Mouse (Mus musculus) forebrain, embryonic 10.5 days (tissue): ENCODE measurements at regions not wholly inside any gene's neighbourhood (a gene's known extent, or its start where the extent isn't known, plus 50 kb on each side); places are given as distances from the start of the nearest gene placed in this dataset.

Experiments used
- DNase-seq: peaks from one replicate; pipeline ENCODE4 v3.0.0-alpha.2; 2017; ENCODE audit warnings: low spot score; ENCODE audit errors: extremely low spot score
- H3K27ac ChIP-seq: fragments of 300-500 bp; sonication (generic); 2 replicates; pipeline ENCODE4 v1.5.1; 2016; ENCODE audit warnings: mild to moderate bottlenecking
- H3K27me3 ChIP-seq: fragments of 300-500 bp; sonication (generic); 2 replicates; pipeline ENCODE4 v1.6.1; 2016; ENCODE audit warnings: mild to moderate bottlenecking; ENCODE audit not compliant: poor library complexity, severe bottlenecking
- H3K36me3 ChIP-seq: fragments of 300-500 bp; sonication (generic); replicated peaks from 2 replicates; pipeline ENCODE4 v1.6.1; 2016; ENCODE audit warnings: mild to moderate bottlenecking, moderate library complexity
- H3K4me1 ChIP-seq: fragments of 300-500 bp; sonication (generic); 2 replicates; pipeline ENCODE4 v1.6.1; 2016
- H3K4me3 ChIP-seq: fragments of 300-500 bp; sonication (generic); 2 replicates; pipeline ENCODE4 v1.5.1; 2016; ENCODE audit warnings: mild to moderate bottlenecking, moderate library complexity
- H3K9me3 ChIP-seq: fragments of 300-500 bp; sonication (generic); 2 replicates; pipeline ENCODE4 v1.6.1; 2016; ENCODE audit warnings: mild to moderate bottlenecking, moderate library complexity
- WGBS: fragments of 180-500 bp; shearing (Covaris S2); methylation state at CpG from one replicate; pipeline ENCODE4 v1.1.7; 2016; 5-methylcytosine and 5-hydroxymethylcytosine counted together

DNA sequence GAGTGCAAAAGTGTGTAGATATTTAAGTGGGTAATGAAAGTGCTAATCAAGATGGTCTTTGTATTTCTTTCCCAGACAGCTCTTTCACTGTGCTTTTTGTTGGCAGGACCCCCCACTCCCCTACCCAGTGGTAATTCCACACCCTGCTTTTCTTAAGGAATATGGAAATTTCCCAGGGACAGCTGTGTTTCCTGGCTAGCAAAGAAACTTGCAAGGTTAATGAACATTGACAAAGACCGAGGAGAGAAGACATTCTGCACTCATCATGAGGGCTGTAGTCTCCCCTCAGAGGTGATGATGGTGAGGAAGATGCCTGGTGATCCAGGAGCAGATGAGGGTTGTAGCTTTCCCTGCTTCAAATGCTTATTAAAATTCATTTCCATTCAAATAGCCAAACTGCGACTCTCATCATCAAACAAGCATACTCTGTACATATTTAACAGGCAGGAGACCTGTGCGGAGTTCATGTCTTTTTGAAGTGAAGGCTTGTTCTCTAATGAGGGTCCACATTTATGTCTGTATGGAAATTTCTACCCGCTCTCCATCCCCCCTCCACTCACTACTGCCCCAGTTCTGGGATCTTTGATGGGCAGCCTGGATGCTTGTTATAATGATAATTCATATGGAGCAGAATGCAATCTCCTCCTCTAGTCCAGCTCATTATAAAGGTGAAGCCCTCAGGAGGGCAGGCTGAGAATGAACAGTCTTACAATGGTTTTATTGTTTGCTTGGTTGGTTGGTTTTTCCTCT, 364.1 kb upstream of the Camk1g start:
- H3K4me1 ChIP-seq: peaks cover 50% of the 10 kb centered on the region
- WGBS: 51% methylated on average over 4 of the region's 4 CpGs
- no peak for DNase-seq

DNA sequence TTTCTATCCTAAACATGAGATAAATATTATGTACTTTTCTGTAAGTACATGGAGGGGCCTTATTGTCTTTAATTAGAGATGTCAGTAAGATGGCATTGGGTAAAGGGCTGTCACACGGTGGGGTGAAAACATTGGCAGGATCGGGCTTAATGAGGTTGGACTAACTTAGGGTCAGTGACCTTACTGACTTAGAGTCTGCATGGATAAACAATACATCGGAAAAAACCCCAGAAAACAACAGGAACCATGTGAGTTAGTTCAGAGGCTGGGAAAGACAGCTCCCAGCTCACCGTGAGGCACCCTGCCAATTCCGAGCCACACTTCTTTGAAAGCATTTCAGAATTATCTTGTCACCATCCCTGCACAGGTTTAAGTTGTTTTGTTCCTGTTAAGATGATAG, 363.3 kb upstream of the Camk1g start:
- peaks cover 27% of the 10 kb centered on the region for H3K27me3 ChIP-seq
- peaks cover 50% of the 10 kb centered on the region for H3K4me1 ChIP-seq
- H3K4me3 ChIP-seq: no peak overlapping the region
- H3K9me3 ChIP-seq: no peaks in the 10 kb centered on the region
- WGBS: 1% methylated on average over 5 of the region's 5 CpGs
- H3K36me3 ChIP-seq: no peaks in the 10 kb centered on the region
- DNase-seq: no peak
- H3K27ac ChIP-seq: no peak overlapping the region

More for the DNA sequence above, 364.1 kb upstream of the Camk1g start:
- no peaks in the 10 kb centered on the region for H3K9me3 ChIP-seq
- H3K36me3 ChIP-seq: no peaks in the 10 kb centered on the region
- H3K27ac ChIP-seq: no peak overlapping the region
- no peak overlapping the region for H3K4me3 ChIP-seq
- peaks cover 26% of the 10 kb centered on the region for H3K27me3 ChIP-seq

DNA sequence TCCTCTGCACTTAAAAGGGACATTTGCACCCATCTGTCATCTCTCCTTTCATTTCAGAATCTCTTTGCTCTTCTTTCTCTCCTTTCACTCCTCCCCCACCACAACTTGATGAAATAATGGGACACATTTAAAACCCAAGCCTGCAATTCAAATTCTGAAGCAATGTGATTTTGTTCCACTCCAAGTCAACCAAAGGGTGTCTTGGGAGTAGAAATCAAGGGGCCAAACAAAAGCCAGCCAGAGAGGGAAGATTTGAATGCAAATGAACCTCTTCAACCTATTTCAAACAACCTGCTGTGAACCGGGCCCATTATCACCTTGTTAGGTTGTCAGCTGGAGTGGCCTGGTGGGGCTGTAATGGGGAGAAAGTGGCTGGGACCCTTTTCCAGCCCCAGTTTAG, 362.0 kb upstream of the Camk1g start:
- H3K4me3 ChIP-seq: no peak overlapping the region
- no peaks in the 10 kb centered on the region for H3K9me3 ChIP-seq
- H3K27me3 ChIP-seq: peaks cover 29% of the 10 kb centered on the region
- no peak for DNase-seq
- WGBS: 6% methylated on average over 1 of the region's 1 CpGs
- no peak overlapping the region for H3K27ac ChIP-seq
- H3K4me1 ChIP-seq: peaks cover 50% of the 10 kb centered on the region
- H3K36me3 ChIP-seq: no peaks in the 10 kb centered on the region

DNA sequence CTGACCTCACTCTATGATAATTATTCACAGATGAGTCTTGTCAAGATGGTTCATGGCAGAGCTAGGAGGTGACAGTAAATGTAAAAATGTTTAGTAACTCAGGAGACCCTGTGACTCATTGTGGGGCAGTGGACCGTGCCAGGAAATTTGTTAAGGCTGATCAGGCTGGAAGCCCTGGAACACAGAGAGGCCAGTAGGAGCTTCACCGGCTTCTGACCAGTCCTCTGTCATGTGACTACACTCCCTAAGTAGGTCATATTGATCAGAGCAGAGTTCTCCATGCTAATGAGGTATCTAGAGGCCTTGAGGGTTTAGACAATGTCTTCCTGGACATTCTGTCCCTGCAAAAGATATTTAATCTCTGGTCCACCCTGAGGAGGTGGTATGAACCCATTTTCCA, 351.8 kb upstream of the Camk1g start:
- peaks cover 20% of the 10 kb centered on the region for H3K4me1 ChIP-seq
- no peaks in the 10 kb centered on the region for H3K36me3 ChIP-seq
- H3K27ac ChIP-seq: no peak overlapping the region
- peaks cover 30% of the 10 kb centered on the region; the same call in 1 of the 2 replicates for H3K27me3 ChIP-seq
- WGBS: 70% methylated on average over 2 of the region's 2 CpGs
- H3K9me3 ChIP-seq: no peaks in the 10 kb centered on the region; the same call in 1 of the 2 replicates
- no peak overlapping the region for H3K4me3 ChIP-seq
- no peak for DNase-seq

DNA sequence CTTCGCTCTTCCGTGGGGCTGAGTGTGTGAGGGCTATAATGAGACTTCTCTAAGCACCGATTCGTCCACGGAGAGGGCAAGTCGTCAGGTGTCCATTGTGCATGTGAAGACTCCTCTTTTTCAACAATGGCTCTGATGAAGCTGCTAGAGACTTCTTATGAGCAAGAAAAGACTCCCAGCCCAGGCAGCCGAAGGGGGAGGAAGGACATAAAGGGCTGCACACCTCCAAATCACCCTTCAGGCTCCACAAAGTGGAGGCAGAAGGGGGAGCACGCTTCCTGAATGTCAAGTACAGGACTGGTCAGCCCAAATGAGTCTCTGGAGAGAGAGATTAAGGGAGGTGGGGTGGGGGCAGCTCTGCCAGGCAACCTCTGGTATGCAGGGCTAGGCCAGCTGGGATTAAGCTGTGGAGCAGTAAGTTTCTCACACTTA, 350.3 kb upstream of the Camk1g start:
- H3K27ac ChIP-seq: 0 out of 2 replicates have a peak overlapping the region, but pooled peaks have one; percentile 33
- DNase-seq: no peak

DNA sequence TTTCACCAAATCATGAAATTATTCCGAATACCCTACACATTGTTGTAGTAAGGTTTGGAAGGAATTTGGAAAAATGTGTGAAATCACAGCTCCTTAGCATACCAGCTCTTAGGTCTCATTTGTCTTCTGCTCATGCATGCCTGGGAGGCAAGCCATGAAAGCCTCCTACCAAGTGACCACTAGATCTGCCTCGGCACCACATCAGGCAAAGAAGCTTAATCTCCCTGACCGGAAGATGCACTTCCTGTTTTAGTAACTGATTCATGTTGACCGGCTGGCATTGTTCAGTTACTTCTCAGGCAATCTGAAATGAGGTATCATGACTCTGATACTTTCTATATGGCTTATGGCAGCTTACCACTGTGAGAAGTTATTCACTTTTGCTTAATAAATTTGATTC, 345.2 kb upstream of the Camk1g start:
- DNase-seq: no peak
- Histone ChIP-seq H3K27ac (no peak overlapping the region), H3K4me1 (peaks cover 7% of the 10 kb centered on the region), H3K4me3 (no peak overlapping the region), H3K9me3 (no peaks in the 10 kb centered on the region), H3K27me3 (peaks cover 19% of the 10 kb centered on the region; the same call in 1 of the 2 replicates), H3K36me3 (no peaks in the 10 kb centered on the region)
- 83% methylated on average over 4 of the region's 4 CpGs for WGBS

More for the DNA sequence above, 350.3 kb upstream of the Camk1g start:
- WGBS: 23% methylated on average over 8 of the region's 8 CpGs
- Histone ChIP-seq H3K4me3 (no peak overlapping the region), H3K4me1 (peaks cover 20% of the 10 kb centered on the region), H3K36me3 (no peaks in the 10 kb centered on the region), H3K9me3 (no peaks in the 10 kb centered on the region; the same call in 1 of the 2 replicates), H3K27me3 (peaks cover 30% of the 10 kb centered on the region; the same call in 1 of the 2 replicates)

DNA sequence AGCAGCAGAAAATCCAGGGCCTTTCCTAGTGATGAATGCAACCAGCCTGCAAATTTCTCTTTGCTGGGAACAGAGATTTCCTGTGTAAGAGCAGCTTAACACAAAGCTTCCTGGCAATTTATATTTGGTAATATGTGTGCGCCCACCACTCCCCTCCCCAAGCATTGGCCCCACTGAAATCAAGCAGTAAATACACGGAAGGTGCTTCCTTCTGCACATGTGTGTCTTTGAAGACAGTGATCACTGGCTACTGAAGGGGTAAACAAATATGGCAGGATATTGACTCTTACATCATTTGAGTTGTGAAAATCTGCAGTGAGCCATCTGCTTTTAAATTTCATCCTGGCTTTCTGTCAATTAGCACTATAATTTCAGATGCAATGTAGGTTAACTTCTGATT, 344.5 kb upstream of the Camk1g start:
- 88% methylated on average over 2 of the region's 2 CpGs for WGBS
- no peaks in the 10 kb centered on the region for H3K9me3 ChIP-seq
- H3K36me3 ChIP-seq: no peaks in the 10 kb centered on the region
- H3K4me3 ChIP-seq: no peak overlapping the region
- no peaks in the 10 kb centered on the region for H3K4me1 ChIP-seq
- DNase-seq: no peak
- peaks cover 15% of the 10 kb centered on the region; the same call in 1 of the 2 replicates for H3K27me3 ChIP-seq
- no peak overlapping the region for H3K27ac ChIP-seq

DNA sequence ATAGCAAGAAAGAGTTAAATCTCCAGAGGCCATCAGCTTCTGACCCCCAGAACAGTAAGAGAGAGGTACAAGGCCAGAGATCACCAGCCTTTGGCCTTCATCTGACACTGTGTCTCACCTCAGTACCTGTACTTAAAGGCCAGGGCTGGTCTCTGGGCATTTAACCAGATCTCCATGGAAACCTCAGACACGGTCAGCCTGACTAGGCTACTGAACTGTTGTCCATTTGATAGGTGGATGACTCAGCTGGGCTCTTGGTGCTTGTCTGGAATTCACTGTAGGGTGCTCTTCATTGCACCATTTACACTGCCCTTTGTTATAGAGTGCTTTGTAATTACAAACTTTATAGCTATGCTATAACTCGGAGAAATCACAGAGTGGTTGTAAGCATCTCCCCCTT, 335.1 kb upstream of the Camk1g start:
- H3K27me3 ChIP-seq: peaks cover 61% of the 10 kb centered on the region
- no peaks in the 10 kb centered on the region for H3K36me3 ChIP-seq
- H3K4me3 ChIP-seq: no peak overlapping the region
- 30% methylated on average over 2 of the region's 2 CpGs for whole genome bisulfite sequencing
- no peak overlapping the region for H3K27ac ChIP-seq
- peaks cover 21% of the 10 kb centered on the region for H3K4me1 ChIP-seq
- no peaks in the 10 kb centered on the region for H3K9me3 ChIP-seq
- no peak for DNase-seq

DNA sequence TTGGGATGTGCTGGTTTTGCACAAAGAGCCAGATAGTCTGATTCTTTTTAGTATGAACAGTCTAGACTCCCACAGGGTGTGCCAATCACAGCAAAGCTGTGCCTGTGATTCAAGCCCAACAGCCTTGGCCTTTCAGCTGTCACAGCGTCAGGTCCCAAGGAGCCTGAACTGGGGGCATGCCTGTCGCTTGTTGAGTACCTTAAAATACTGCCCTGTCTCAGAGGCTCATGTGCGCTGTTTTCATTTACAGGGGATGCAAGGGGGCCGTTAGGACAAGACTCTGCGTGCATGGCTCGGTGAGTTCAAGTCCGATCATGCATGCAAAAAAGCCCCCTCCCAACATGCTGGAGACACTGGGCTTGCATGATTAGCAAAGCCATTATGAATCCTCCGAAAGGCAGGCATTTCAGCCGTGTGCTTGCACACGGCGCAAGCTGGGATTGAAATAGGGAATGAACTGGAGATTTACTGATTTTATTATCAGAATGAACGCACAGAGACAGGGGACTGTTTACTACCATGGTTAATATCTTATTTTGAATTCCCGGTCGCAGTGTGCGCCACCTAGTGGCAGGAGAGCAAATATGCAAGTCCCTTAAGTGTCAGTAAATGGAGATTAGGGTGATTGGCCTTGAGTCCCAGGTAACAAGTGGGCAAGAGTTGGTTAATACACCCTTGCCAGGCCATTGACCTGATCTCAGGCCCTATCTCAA, 332.8 kb upstream of the Camk1g start:
- H3K4me3 ChIP-seq: peak overlapping the region; percentile 47
- H3K4me1 ChIP-seq: peaks cover 21% of the 10 kb centered on the region
- no peaks in the 10 kb centered on the region for H3K36me3 ChIP-seq
- H3K27me3 ChIP-seq: peaks cover 67% of the 10 kb centered on the region
- DNase-seq: peak; percentile 61
- peak overlapping the region; percentile 2; the same call in 1 of the 2 replicates for H3K27ac ChIP-seq
- no peaks in the 10 kb centered on the region for H3K9me3 ChIP-seq
- 29% methylated on average over 15 of the region's 15 CpGs for WGBS

DNA sequence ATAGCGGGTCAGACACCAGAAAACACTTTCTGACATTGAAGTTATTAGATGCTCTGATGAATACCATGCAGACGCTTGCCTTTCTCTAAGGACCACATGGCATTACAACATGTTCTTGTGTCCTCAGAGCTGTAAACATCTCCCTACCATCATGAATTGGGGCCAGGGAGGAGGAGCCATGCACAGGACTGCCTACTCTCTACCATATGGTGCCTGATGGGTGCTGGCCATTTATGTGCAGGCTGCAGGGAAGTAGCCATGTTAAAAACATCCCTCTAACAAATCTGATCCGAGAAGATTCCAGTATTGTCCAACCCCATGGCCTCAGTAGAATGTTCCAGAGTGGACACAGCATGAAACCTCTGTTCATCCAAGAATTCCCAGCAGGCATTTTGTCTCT, 330.1 kb upstream of the Camk1g start:
- Histone ChIP-seq H3K27ac (no peak overlapping the region), H3K4me3 (no peak overlapping the region), H3K36me3 (no peaks in the 10 kb centered on the region), H3K27me3 (peaks cover 47% of the 10 kb centered on the region), H3K4me1 (peaks cover 17% of the 10 kb centered on the region), H3K9me3 (no peaks in the 10 kb centered on the region)
- 82% methylated on average over 3 of the region's 3 CpGs for WGBS
- DNase-seq: no peak

DNA sequence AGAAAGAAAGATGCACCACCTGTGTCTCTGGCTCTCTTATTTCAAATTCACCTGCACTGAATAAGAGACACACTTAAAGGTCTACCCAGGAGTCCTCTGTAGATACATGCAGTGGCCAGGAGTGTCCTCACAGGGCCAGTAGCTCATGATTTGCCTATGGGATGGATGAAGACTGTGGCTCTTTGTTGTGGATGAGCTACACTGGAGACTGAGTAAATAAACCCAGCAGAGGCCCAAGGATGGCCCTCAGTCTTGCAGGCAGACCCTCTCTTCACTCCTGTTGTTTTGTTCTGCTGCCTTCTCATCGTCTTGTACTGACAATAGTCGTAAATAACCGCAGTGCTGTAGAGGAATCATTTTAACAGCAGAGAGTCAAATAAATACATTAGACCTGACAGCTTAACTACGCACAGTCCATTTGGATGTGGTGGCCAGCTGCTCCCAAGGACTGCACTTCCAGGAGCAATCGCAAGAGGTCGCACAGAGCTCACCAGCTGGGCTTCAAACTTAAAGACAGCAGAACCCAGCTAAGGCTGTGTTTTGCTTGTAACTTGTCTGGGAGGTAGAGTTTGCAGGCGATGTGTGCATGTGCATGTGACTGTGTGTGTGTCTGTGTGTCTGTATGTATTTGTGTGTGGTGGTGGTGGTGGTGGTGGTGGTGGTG, 328.6 kb upstream of the Camk1g start:
- no peaks in the 10 kb centered on the region for H3K9me3 ChIP-seq
- WGBS: 21% methylated on average over 7 of the region's 7 CpGs
- H3K4me1 ChIP-seq: peaks cover 12% of the 10 kb centered on the region
- no peak overlapping the region for H3K4me3 ChIP-seq
- peaks cover 46% of the 10 kb centered on the region for H3K27me3 ChIP-seq
- no peaks in the 10 kb centered on the region for H3K36me3 ChIP-seq
- peak; percentile 54 for DNase-seq
- no peak overlapping the region for H3K27ac ChIP-seq

DNA sequence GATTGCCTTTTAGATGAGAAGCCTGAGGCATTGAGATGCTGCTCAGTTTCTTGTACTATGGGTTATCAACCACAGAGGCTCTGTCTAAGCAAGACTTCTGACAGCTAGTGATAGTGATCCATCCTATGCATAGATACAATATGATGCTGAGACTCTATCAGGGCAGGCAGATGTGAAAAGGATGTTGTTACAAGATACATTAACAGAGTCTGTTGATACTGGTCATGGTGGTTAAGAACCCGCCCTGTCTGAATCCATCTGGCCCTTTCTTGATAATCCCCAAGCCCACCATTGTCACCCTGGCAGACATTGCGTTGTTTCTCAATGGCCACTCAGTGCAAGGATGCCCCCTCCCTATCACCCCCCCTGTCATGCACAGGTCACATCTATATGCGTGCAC, 327.8 kb upstream of the Camk1g start:
- DNase-seq: no peak

DNA sequence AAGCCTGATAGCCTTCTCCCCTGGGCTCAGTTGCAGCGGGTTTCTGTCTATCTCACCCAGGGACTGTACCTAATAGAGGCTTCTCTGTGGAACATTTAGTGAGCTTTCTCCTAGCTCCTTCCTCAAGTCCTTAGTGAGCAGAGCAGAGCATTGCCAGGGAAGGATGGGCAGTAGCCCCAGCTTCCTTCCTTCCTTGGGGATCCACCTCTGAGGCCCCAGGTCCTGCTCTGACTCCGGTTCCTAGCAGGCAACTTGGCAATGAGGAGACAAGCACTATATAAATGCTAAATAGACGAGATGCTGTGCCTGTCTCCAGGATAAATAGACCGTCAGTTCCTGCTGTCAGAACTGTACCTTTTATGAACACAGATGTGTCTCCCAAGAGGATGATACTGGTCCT, 326.9 kb upstream of the Camk1g start:
- Histone ChIP-seq H3K4me1 (peaks cover 6% of the 10 kb centered on the region), H3K36me3 (no peaks in the 10 kb centered on the region), H3K27me3 (peaks cover 36% of the 10 kb centered on the region), H3K4me3 (no peak overlapping the region), H3K27ac (no peak overlapping the region), H3K9me3 (no peaks in the 10 kb centered on the region)
- no peak for DNase-seq
- WGBS: 71% methylated on average over 4 of the region's 4 CpGs

More for the DNA sequence above, 327.8 kb upstream of the Camk1g start:
- H3K27me3 ChIP-seq: peaks cover 41% of the 10 kb centered on the region
- H3K4me3 ChIP-seq: no peak overlapping the region
- peaks cover 11% of the 10 kb centered on the region for H3K4me1 ChIP-seq
- no peaks in the 10 kb centered on the region for H3K36me3 ChIP-seq
- WGBS: 85% methylated on average over 3 of the region's 3 CpGs
- no peaks in the 10 kb centered on the region for H3K9me3 ChIP-seq
- no peak overlapping the region for H3K27ac ChIP-seq
